Mouse (Mus musculus) C2C12 (cell line): Measurements from ENCODE around the gene Fam163b. TPM values are rescaled to one million over a fixed set of nuclear protein-coding genes. Genes with fewer than 3 reads are reported as not detected.

Experiments used
- H3K27me3 ChIP-seq: one replicate; pipeline ENCODE4 v1.6.1; 2011; ENCODE audit not compliant: control insufficient read depth, insufficient read depth, insufficient read length
- H3K36me3 ChIP-seq: one replicate; pipeline ENCODE4 v1.6.1; 2011; ENCODE audit not compliant: control insufficient read depth, insufficient read depth
- H3K4me3 ChIP-seq: one replicate; pipeline ENCODE4 v1.5.1; 2011; ENCODE audit warnings: mild to moderate bottlenecking, control low read depth; ENCODE audit not compliant: poor library complexity, insufficient read depth, severe bottlenecking
- H3K79me2 ChIP-seq: one replicate; pipeline ENCODE4 v1.6.1; 2011; ENCODE audit not compliant: control insufficient read depth, insufficient read depth
- H3K79me3 ChIP-seq: one replicate; pipeline ENCODE4 v1.6.1; 2011; ENCODE audit warnings: low read depth, control low read depth
- H3ac ChIP-seq: one replicate; pipeline ENCODE3; 2011; ENCODE audit warnings: low read depth; ENCODE audit not compliant: control insufficient read depth, insufficient read length
- CEBPB ChIP-seq: IDR thresholded peaks from one replicate; pipeline ENCODE4 v1.6.1; 2011; ENCODE audit warnings: low read depth, mild to moderate bottlenecking, control low read depth, moderate library complexity
- CTCF ChIP-seq: IDR thresholded peaks from one replicate; pipeline ENCODE4 v1.5.1; 2011; ENCODE audit not compliant: control insufficient read depth, insufficient read depth, insufficient read length
- FOSL1 ChIP-seq: IDR thresholded peaks from one replicate; pipeline ENCODE4 v1.8.0; 2011; ENCODE audit warnings: mild to moderate bottlenecking, low read length; ENCODE audit not compliant: poor library complexity, insufficient read depth, severe bottlenecking
- MAX ChIP-seq: IDR thresholded peaks from one replicate; pipeline ENCODE4 v1.6.1; 2011; ENCODE audit warnings: mild to moderate bottlenecking, control low read depth
- MYOD1 ChIP-seq: IDR thresholded peaks from one replicate; pipeline ENCODE4 v1.6.1; 2011; ENCODE audit warnings: low read depth; ENCODE audit not compliant: control insufficient read depth, insufficient read length
- MYOG ChIP-seq: IDR thresholded peaks from one replicate; pipeline ENCODE4 v1.6.1; 2011; ENCODE audit not compliant: control insufficient read depth, insufficient read length; ENCODE audit errors: extremely low read depth
- USF1 ChIP-seq: IDR thresholded peaks from one replicate; pipeline ENCODE4 v1.6.1; 2011; ENCODE audit warnings: low read depth, mild to moderate bottlenecking, control low read depth, moderate library complexity
- polyA plus RNA-seq: library from polyadenylated mRNA; unstranded; fragments of >200 nt; fragmentation: generic; extraction: Trizol; gene quantifications from one replicate; pipeline ENCODE4 v1.2.1, GENCODE M21; 2012; ENCODE audit warnings: missing spikeins

The Fam163b gene
- polyA plus RNA-seq, 1 experiment, result not detected

DNA sequence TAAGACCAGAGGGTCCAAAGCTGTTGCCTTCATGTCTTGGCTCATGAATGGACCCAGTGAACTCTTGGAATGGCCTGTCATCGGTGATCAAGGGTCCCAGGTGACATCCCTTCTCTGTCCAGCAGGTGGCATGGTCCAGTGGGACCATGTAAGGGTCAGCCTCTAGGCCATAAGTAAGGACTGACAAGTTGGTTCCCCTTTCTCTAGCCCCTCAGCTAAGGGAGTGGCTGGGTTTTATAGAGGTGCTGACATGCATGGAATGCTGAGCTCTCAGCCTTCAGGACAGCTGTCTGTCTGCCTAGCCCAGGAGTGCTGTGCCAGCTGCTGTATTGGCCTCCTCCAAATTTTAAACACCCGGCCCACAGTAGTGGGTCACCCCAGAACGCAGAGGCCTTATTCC is 66.8 kb downstream of the Fam163b start:
- H3ac ChIP-seq, result no peak overlapping the region
- H3K79me2 ChIP-seq, result no peaks in the 10 kb centered on the region
- no peaks in the 10 kb centered on the region for H3K79me3 ChIP-seq
- H3K4me3 ChIP-seq, result no peak overlapping the region
- peaks cover 19% of the 10 kb centered on the region for H3K27me3 ChIP-seq
- no peaks in the 10 kb centered on the region for H3K36me3 ChIP-seq
- TF ChIP-seq CTCF (peak; percentile 62), MAX (no peak)

- Histone ChIP-seq H3K4me3 (no peak overlapping the region), H3K36me3 (no peaks in the 10 kb centered on the region), H3K27me3 (peaks cover 17% of the 10 kb centered on the region), H3K79me2 (no peaks in the 10 kb centered on the region), H3K79me3 (no peaks in the 10 kb centered on the region), H3ac (no peak overlapping the region)
- no peak for TF ChIP-seq FOSL1
- TF ChIP-seq MYOG, result no peak
- TF ChIP-seq MYOD1, result no peak
- TF ChIP-seq CTCF, result no peak
- TF ChIP-seq CEBPB, result no peak
- TF ChIP-seq MAX, result no peak
- no peak for TF ChIP-seq USF1
Observed at GRCm38 (mm10) chr2:27074804-27075203, 67.5 kb downstream of the Fam163b start.

DNA sequence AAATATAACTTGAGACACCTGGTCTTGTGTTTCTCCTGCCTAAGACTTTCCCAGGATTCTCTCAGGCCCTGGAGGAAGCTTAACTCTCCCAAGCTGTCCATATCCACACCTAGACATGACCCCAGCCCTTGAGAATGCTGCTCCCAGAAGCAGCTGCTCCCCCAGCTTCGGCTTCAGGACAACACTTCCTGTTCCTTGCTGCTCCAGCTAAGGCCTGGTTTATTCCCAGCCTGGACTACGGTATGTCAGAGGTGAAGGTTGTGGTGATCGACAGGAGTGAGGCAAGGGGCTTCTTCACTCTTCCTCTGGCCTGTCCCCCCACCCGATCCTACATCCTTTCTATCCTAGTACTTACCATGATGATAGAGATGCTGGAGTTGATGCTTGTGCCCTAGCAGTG is 68.9 kb downstream of the Fam163b start:
- H3K27me3 ChIP-seq, result peaks cover 7% of the 10 kb centered on the region
- H3K79me2 ChIP-seq, result no peaks in the 10 kb centered on the region
- no peak overlapping the region for H3ac ChIP-seq
- TF ChIP-seq CEBPB, result no peak
- no peak for TF ChIP-seq MYOG
- TF ChIP-seq MYOD1, result no peak
- TF ChIP-seq USF1, result no peak
- TF ChIP-seq FOSL1, result no peak
- no peak for TF ChIP-seq CTCF
- TF ChIP-seq MAX, result no peak
- no peak overlapping the region for H3K4me3 ChIP-seq
- H3K79me3 ChIP-seq, result no peaks in the 10 kb centered on the region
- H3K36me3 ChIP-seq, result no peaks in the 10 kb centered on the region

GRCm38 (mm10) chr2:27071978-27072377 is 70.3 kb downstream of the Fam163b start, which contains the start of gene Mymk:
Mymk (minus strand) TSS chr2:27072179.
- TF ChIP-seq MYOD1, result peak; percentile 20
- TF ChIP-seq MAX, result no peak
- no peaks in the 10 kb centered on the region for H3K79me3 ChIP-seq
- H3K27me3 ChIP-seq, result peaks cover 5% of the 10 kb centered on the region
- no peaks in the 10 kb centered on the region for H3K36me3 ChIP-seq
- no peak within 1 kb of the TSS for H3ac ChIP-seq
- no peak within 1 kb of the TSS for H3K4me3 ChIP-seq
- no peaks in the 10 kb centered on the region for H3K79me2 ChIP-seq

DNA sequence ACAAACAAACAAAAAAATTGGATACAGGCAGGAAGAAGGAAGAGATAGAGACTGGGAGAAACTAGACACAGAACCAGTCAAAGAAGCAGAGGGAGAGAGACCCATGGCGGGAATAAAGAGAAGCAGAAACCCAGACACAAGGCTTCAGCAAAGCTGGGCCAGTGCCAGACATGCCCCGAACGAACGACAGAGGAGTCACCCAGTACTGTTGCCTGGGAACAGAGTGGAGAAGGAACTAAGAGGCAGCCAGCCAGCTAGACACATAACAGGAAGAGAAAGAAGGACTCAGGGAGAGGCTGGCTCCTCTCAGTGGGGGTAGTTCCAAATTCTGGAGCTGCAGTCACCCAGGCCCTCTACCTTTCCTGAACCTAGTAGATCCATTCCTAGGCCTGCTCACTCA is 71.2 kb downstream of the Fam163b start:
- Histone ChIP-seq H3ac (no peak overlapping the region), H3K4me3 (no peak overlapping the region), H3K79me3 (no peaks in the 10 kb centered on the region), H3K27me3 (peaks cover 5% of the 10 kb centered on the region), H3K36me3 (no peaks in the 10 kb centered on the region), H3K79me2 (no peaks in the 10 kb centered on the region)
- TF ChIP-seq CEBPB, result no peak
- TF ChIP-seq MYOD1, result no peak
- no peak for TF ChIP-seq CTCF
- no peak for TF ChIP-seq MYOG
- no peak for TF ChIP-seq FOSL1
- TF ChIP-seq MAX, result no peak
- no peak for TF ChIP-seq USF1

GRCm38 (mm10) chr2:27070247-27070813 is 72.0 kb downstream of the Fam163b start:
- H3K79me3 ChIP-seq, result no peaks in the 10 kb centered on the region
- H3K4me3 ChIP-seq, result no peak overlapping the region
- peaks cover 5% of the 10 kb centered on the region for H3K27me3 ChIP-seq
- no peak overlapping the region for H3ac ChIP-seq
- H3K79me2 ChIP-seq, result no peaks in the 10 kb centered on the region
- H3K36me3 ChIP-seq, result no peaks in the 10 kb centered on the region
- TF ChIP-seq MYOD1, result no peak
- no peak for TF ChIP-seq FOSL1
- TF ChIP-seq MYOG, result no peak
- TF ChIP-seq USF1, result no peak
- TF ChIP-seq CTCF, result no peak
- TF ChIP-seq MAX, result no peak
- TF ChIP-seq CEBPB, result no peak
